In genomic region chr12:67059136-67060014, GRCm38 (mm10) we compare ENCODE assay signal across 8 mouse cellular contexts.
A peak's percentile ranks its signal among the peaks of the same experiment; 100 is the strongest.
DNase-seq lines count a peak whose midpoint lies in the region; ATAC-seq and TF ChIP-seq lines count a peak whose summit lies in the region.

No protein-coding gene starts in this region.

- WGBS in lung, postnatal 0 days: 68% methylated on average over 19 of the region's 19 CpGs
- 57% methylated on average over 19 of the region's 19 CpGs for WGBS in hindbrain, embryonic 13.5 days

- TF ChIP-seq CTCF in lung, postnatal 0 days (IDR thresholded peaks at IDR 0.05): no peak

- no peak overlapping the region for H3K9ac ChIP-seq in lung, postnatal 0 days (replicated peaks; ENCODE audit: low read depth)
- H3K9ac ChIP-seq in hindbrain, embryonic 13.5 days: no peak overlapping the region

- H3K4me1 ChIP-seq in lung, postnatal 0 days (ENCODE audit: insufficient read depth, low read depth, low read length): no peaks in the 10 kb centered on the region
- H3K4me1 ChIP-seq in hindbrain, embryonic 13.5 days (replicated peaks): no peaks in the 10 kb centered on the region

- TF ChIP-seq EP300 in lung, postnatal 0 days (IDR thresholded peaks at IDR 0.05): no peak

- no peak overlapping the region for H3K4me3 ChIP-seq in lung, postnatal 0 days (ENCODE audit: low read depth, low read length)
- no peak overlapping the region for H3K4me3 ChIP-seq in hindbrain, embryonic 13.5 days

- H3K4me2 ChIP-seq in lung, postnatal 0 days (replicated peaks; ENCODE audit: low read depth, low read length): no peak overlapping the region
- H3K4me2 ChIP-seq in hindbrain, embryonic 13.5 days: no peak overlapping the region

- ATAC-seq in lung, postnatal 0 days: peak; percentile 95
- ATAC-seq in hindbrain, embryonic 13.5 days (ENCODE audit: low FRiP score): peak; percentile 98
- peak; percentile 95 for ATAC-seq in megakaryocyte-erythroid progenitor cell, adult 5-6 weeks (replicated peaks; ENCODE audit: low FRiP score, low TSS enrichment, poor library complexity, severe bottlenecking)

- H3K36me3 ChIP-seq in lung, postnatal 0 days (ENCODE audit: insufficient read depth, low read length): no peaks in the 10 kb centered on the region
- H3K36me3 ChIP-seq in hindbrain, embryonic 13.5 days: no peaks in the 10 kb centered on the region

- no peaks in the 10 kb centered on the region for H3K27me3 ChIP-seq in lung, postnatal 0 days (replicated peaks; ENCODE audit: insufficient read depth, low read length)
- no peaks in the 10 kb centered on the region for H3K27me3 ChIP-seq in hindbrain, embryonic 13.5 days

- no peak overlapping the region for H3K27ac ChIP-seq in lung, postnatal 0 days (ENCODE audit: low read length)
- no peak overlapping the region for H3K27ac ChIP-seq in hindbrain, embryonic 13.5 days

- H3K9me3 ChIP-seq in lung, postnatal 0 days (ENCODE audit: low read length): peaks cover 6% of the 10 kb centered on the region; the same call in 1 of the 2 replicates
- no peaks in the 10 kb centered on the region for H3K9me3 ChIP-seq in hindbrain, embryonic 13.5 days

- DNase-seq in lung, postnatal 0 days (ENCODE audit: low spot score): peak; percentile 14
- DNase-seq in lung, adult 18-20 months: no peak
- DNase-seq in c-Kit-positive CD71-positive TER-119-negative erythroid progenitor cells, embryonic 14.5 days (ENCODE audit: low read depth): peak; percentile 21
- DNase-seq in right cerebral cortex, adult 2 months (ENCODE audit: low spot score in 2 of 2): no peak
- DNase-seq in cerebellum, postnatal 14 days: no peak
- no peak for DNase-seq in layer of hippocampus, adult 8-10 months (ENCODE audit: low spot score in 2 of 2)

Comparison
In these comparisons a context has a peak if more than half of its experiments do, and no peak if none do; other contexts are left out.
1. DNase-seq: peak in lung, postnatal 0 days (single experiment) and c-Kit-positive CD71-positive TER-119-negative erythroid progenitor cells, embryonic 14.5 days (single experiment); none in lung, adult 18-20 months (0 of 2), right cerebral cortex, adult 2 months (0 of 2), cerebellum, postnatal 14 days (0 of 2) and layer of hippocampus, adult 8-10 months (0 of 2).
2. Peak in every context shown above with its lines, with median percentiles within 50 percentile points of each other: ATAC-seq.